Mouse (Mus musculus) stomach, postnatal 0 days (tissue): ENCODE results near the gene Cib3.

Experiments
- CTCF ChIP-seq: IDR thresholded peaks from 2 replicates; pipeline ENCODE4 v1.5.1; 2016; ENCODE audit warnings: antibody characterized with exemption, low read depth, mild to moderate bottlenecking, moderate library complexity
- EP300 ChIP-seq: optimal IDR thresholded peaks from 2 replicates; pipeline ENCODE3; 2016; ENCODE audit warnings: antibody characterized with exemption

DNA sequence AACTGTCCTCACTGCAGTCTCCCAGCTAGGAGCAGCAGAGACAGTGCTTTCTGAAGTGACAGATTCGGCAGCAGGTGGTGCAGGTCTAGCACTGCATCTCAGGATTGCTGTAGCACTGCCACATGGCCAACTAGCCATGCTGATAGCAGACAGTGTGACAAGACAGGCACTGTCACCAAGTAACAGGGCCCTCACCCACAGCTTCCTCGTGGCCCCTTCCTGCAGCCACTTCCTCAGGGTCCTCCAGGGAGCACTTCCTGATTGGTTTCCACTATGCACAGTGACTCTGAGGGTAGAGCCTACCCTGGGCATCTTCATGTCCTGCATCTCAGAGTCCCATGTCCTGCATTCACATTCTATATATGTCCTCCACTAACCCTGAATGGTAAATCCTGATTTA, 32.0 kb upstream of the Cib3 start:
- TF ChIP-seq CTCF (no peak), EP300 (no peak)
